Mouse (Mus musculus) gastrocnemius, postnatal 14 days (tissue): ENCODE measurements at regions not wholly inside any gene's neighbourhood (a gene's known extent, or its start where the extent isn't known, plus 50 kb on each side); places are given as distances from the start of the nearest gene placed in this dataset.

Source experiments
- DNase-seq: peaks from one replicate; pipeline ENCODE4 v3.0.0; 2021; ENCODE audit warnings: mixed read lengths
- intact Hi-C: fragments of 180-260 bp; cut with DNase I; formaldehyde crosslinking; loops from one replicate; pipeline ENCODE4 v1.15.1; 2025; ENCODE audit warnings: low total_unique reads

DNA sequence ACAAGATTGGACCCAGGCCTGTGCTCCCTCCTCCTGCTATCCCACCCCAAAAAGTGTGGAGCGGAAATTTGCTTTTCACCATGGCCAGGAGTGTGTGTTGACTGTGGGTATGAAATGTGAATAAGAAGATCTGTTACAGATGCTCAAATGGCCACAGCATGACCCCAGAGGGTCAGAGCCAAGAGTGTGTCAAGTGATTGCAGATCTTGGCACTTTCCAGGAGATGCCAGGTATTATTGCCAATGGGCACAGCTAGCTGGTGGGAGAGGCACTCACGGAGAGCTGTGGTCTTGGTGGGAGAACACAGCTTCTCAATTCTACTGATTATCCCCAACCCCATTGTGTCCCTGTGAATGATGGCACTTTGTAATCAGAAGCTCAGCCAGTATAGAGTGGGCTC is 62.7 kb downstream of the Smim20 start:
- no peak for DNase-seq
- intact Hi-C loops: loop anchor here (10.0 kb wide), 1 partner anchor 55 kb away; no protein-coding TSS in a partner anchor

DNA sequence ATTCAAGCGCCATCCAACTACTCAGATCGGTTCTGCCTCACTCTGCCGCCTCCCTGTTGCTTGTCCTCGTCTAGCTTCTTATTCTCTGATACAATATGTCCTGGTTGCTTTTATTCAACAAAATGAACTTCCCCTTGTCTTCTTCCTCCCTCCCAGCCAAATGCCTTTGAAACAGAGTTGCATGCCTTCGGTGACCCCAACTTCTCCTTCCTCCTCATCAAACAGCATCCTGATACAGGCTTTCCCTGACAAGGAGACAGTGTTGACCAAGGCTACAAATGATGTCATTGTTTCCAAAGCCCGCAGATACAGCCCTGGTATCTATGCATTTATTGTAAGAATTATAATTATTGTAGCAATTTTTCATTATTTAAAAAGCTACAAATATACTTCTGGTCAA is 69.8 kb downstream of the Smim20 start:
- no peak for DNase-seq
- intact Hi-C loops: no loop called here

DNA sequence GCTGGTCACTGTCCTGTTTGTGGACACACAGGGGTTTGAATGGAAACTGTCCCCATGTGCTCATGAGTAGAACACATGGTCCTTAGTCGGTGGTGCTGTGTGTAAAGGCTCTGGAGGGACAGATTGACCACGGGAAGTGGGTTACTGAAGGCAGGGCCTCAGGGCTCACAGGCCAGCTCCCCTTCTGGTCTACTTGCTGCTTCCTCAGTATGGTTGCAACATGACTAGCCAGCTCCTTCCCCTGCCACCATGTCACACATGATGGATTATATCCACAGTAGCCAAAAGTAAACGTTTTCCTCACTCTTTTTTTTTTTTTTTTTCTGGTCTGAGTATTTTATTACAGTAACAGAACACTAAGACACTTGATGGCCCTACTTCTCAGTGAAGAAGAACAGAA is 70.9 kb downstream of the Smim20 start:
- intact Hi-C loops: no loop called here
- DNase-seq: no peak

DNA sequence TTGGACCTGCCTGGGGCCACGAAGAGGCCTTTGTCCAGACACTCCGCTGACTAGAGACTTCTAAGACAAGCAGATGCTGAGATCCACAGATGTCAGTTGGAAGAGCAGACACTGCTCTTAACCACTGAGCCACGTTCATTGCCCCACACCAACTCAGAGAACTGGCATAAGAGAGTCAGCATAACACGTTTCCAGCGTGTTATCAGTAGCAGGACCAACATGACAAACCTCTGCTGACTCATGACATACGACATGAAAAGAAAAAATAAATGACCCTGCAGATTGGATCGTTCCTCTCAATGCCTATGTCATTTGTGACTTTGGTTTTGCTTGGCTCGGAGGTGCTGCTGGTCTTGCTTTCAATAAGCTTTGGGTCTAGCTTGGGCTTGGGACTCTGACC is 78.3 kb downstream of the Smim20 start:
- DNase-seq: no peak
- intact Hi-C loops: no loop called here

DNA sequence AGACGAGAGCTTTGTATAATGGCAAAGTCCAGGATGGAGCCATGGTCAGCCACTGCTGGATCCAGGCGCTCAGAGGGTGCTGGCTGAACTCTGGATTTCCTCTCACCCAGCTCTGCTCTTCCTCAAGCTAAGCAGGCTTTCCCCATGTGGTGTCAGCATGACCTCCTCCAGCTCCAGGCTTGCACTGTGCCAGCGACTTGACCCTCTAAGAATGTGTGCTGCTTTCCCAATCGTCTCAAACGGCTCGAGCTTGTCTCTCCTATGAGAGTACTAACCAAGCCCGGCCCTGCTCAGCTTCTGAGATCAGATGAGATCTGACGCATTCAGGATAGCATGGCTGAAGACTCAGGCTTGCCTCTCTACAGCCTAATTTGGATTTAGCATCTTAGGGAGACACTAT is 79.1 kb downstream of the Smim20 start:
- peak; percentile 56 for DNase-seq
- intact Hi-C loops: no loop called here

DNA sequence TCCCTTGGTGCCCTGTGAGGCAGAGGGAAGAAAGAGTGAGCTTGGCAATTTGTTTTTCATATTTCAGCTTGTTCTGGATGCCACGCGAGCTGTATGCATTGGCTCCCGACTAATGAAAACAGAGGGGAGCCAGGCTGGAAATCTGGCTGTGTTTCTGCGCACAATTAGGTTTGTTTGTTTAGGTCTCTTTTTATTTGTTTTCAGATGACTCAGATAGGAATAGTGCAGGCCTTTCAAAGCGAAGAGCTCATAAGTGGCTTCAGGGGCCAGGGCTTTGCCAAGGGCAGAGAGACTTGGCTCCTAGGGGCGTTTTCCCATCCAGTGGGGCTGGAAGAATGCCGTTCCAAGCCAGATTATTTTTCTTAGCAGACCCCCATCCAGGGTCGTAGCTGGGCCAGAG is 79.9 kb downstream of the Smim20 start:
- intact Hi-C loops: no loop called here
- DNase-seq: peak; percentile 28

DNA sequence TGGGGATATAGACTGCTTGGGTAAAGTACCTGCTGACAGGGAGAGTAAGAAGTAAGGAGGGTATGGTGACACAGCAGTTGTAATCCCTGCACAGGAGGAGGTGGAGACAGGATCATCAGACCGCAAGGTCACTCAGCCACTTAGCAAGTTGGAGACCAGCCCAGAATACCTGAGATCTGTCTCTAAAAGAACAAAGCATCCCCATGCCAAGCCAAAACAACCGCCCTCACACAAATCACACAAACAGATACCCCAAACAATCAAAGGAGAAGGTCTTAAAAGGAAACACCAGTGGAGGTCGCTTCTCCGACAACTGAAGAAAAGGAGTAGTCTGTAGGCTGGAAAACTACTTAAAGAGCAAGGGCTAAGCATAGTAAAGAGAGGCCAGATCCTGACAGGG is 86.0 kb downstream of the Smim20 start:
- DNase-seq: no peak
- intact Hi-C loops: loop anchor here (10.0 kb wide), 2 partner anchors 282 to 322 kb away; no protein-coding TSS in a partner anchor

DNA sequence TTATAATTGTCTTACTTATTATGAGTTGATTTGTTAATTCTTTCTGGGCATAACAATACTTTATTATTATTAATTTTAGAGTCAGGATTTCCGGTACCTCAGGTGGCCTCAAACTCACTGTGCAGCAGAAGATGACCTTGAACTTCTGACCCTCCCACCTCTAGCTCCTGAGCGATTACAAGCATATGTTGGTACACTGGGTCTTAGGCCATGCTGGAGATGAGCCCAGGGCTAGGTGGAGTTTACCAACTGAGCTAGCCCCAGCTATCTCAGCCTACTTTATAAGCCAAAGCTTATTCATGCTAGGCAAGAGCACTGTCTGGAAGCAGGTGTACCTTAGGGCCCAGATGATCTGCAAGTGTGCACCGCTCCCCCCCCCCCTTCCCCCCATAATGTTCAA is 87.4 kb downstream of the Smim20 start:
- intact Hi-C loops: loop anchor here (10.0 kb wide), 2 partner anchors 281 to 321 kb away; no protein-coding TSS in a partner anchor
- no peak for DNase-seq

DNA sequence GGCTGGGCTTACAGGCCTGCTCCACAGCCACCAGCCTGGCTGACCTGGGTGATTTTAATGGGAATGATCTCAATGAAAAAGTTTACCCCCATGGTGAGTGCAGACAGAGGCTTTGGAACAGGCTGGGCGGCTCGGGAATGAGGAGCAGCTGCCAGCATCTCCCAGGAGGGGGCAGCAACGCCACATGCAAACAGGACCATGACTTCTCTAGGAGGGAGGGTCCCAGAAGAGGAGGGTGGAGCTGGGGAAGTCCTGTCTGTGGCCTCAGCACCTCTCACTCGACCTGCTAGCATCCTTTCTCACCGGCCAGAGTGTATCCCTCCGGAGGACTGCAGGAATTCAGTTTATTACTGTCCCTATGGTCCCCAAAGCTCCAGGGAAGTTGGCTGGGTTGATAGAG is 88.2 kb downstream of the Smim20 start:
- intact Hi-C loops: loop anchor here (5.0 to 10.0 kb wide), 3 partner anchors 237 to 320 kb away; no protein-coding TSS in a partner anchor

DNA sequence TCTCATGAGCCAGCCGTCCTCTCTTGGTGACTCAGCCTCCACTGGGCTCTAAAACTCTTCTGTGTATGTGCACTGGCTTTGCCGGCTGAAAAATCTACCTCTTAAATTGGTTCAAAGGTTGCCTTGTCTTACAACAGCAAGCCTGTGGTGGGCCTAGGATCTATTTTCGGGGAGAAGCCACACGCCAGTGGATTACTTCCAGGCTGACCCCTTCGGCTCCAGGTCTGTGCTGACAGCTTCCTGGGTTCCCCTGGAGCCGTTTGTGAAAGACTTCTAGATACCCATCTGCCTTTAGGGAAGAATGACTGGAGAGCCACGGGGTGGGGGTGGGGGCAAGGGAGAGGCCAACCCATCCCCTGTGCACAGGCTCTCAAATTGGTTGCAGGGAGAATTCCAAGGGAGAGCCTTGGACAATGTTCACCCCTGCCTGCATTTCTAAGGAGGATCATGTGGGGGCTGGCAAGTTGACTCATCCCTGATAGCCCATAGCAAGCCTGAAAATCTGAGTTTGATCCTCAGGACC is 90.3 kb downstream of the Smim20 start:
- DNase-seq: no peak
- intact Hi-C loops: loop anchor here (5.0 to 10.0 kb wide), 3 partner anchors 235 to 318 kb away; no protein-coding TSS in a partner anchor

More for the DNA sequence above, 88.2 kb downstream of the Smim20 start:
- peak; percentile 82 for DNase-seq

DNA sequence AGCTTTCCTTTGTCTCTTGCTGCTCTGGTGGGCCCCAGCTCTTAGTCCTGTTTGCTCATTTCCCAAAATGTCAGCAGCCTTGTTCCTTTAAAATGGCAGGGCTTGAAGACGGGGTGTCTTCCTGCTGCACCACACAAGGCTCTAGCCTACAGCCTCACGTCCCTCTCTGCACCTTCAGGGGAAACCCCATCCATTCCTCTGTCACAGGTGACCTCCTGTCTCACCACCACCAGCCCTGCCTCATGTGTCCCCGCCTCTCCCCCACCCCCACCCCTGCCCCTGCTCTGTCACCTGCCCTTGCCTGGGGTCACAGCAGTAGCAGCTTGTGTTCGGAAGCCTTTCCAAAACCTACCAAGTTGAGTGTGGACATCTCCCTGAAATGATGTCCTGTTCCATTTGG is 91.3 kb downstream of the Smim20 start:
- intact Hi-C loops: loop anchor here (5.0 to 10.0 kb wide), 3 partner anchors 234 to 317 kb away; no protein-coding TSS in a partner anchor
- DNase-seq: no peak

DNA sequence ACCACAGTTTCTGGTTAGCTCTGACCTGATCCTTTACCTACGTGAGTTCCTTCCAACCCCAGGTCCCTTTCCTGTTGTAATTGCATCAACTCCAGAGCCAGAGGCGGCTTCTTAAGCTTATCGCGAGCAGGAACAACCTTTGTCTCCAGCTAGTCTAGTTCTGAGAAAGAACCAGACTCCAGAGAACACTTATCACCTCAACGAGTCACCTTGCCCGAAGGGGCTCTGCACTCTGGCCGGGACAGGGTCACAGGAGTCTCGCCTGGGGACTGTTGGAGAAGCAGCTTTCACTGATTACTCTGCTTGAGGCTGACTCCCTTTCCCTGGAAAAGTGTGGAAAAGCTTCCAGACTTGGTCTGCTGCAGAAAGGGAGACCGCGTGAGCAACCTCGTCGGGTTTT is 93.0 kb downstream of the Smim20 start:
- intact Hi-C loops: loop anchor here (5.0 to 10.0 kb wide), 3 partner anchors 232 to 315 kb away; no protein-coding TSS in a partner anchor

DNA sequence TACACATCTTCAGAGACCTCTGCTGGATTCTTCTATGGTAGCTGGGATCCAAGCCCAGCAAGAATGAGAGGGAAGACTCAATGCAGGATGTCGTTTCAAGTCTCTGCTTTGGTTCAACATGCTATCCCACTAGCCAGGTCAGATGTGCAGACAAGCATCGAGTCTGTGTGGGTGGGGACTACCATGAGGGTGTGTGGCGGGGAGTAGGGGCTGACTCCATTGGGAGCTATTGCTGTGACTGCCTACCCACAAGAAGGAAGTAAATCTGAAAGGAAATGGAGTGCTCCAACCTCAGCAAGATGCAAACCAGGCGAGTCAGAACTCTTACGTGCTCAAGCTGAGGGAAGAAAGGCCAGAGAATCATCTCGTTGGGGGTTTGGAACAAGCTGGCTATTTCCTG is 94.4 kb downstream of the Smim20 start:
- intact Hi-C loops: no loop called here
- no peak for DNase-seq

More for the DNA sequence above, 93.0 kb downstream of the Smim20 start:
- no peak for DNase-seq

DNA sequence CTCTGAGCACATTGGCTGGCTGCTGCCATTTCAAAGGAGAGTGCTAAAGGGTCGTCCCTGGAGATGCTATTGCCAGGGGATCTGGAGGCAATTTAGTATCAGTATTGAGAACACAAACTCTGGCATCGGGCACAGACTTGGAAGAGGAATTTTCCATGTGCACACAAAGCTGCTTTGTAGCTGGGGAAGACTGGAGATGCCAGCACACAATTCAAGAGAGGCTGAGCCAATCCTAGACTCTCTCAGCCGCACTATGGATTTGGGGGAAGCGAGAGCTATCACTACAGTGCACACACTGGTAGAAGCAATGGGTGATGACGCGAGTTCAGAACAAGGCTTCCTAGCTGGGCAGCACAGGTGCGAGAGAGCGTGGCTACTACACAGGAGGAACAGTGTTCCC is 97.0 kb downstream of the Smim20 start:
- intact Hi-C loops: no loop called here
- DNase-seq: no peak

DNA sequence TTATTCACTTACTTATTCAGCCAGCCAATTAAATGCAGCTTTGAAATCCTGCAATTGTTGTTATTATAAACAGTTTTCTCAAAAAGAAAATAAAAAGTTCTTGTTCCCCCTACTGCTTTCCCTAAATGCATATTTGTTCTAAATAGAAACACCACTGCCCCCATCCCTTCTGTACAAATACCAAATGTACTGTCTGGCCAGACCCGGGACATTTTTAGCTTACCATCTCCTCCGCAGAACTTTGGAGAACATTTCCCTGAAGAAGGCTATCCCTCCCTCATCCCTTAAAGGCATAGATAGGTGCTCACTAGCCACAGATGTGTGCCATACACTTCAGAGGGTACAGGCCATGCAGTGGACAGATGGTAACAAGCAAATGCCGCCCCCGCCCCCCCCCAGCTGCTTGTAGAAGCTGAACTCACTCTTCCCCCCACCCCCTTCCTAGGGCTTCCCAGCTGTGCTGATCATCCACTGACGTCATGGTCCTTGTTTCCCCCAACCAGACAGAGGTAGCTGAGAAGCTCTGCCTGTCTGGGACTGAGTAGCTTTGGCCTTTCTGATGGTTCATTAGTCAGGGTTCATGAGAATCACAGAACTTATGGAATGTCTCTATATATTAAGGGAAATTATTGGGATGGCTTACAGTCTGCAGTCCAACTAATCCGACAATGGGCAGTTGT is 98.9 kb upstream of the Rbpj start:
- intact Hi-C loops: no loop called here
- DNase-seq: no peak

DNA sequence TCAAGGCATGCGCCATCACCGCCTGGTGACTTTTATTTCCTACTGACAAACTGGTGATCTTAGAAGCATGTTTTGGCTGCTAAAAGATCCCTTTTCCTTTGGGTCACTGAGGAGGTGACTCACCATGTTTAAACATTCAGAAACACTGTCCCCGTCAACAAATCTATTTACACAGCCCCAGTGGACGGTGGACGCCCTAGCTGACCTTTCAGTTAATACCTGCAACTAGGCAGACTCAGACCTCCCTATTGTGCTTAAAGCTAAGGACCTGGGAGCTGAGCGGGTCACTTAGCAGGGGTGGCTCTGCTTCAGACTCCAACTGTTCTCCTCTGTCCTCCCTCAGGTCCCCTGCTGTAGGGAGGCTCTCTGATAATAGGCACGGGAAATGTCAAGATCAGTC is 95.7 kb upstream of the Rbpj start:
- intact Hi-C loops: no loop called here
- DNase-seq: no peak

DNA sequence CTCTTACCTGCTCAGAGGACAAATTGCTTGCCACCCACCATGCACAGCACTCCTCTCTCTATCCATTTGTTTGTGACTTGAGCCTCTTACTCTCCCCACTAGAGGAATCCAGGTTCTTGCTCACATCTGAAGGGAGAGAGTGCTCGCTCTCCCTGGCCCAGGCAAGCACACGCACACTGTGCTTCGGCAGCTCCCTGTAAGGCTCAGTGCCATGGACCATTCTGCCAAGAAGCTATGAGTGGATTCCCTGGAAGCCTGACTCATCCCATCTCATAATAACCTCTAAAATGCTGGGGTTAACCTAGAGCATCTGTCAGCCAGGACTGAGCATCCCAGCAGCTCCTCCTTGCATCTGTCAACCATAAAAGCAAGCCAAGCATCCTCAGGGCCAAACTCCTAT is 94.3 kb upstream of the Rbpj start:
- intact Hi-C loops: no loop called here
- DNase-seq: peak; percentile 84

DNA sequence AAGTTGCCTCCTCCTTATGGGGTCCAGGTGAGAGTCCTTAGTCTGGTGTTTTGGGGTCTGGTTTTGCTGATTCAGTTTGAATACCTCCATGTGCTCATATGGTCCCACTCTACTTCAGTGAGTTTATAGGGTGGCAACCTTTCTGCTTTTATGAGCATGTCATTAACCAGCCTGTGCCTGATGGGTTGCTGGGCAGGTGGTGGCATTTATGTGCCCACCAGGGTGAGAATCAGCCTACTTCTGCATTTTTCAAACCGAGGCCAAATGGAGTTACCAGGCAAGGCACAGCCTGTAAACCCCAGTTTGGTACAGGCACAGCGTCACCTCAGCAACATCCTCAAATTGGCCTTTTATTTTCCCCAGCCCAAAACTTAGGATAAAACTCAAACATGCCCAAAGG is 92.6 kb upstream of the Rbpj start:
- DNase-seq: no peak
- intact Hi-C loops: no loop called here

DNA sequence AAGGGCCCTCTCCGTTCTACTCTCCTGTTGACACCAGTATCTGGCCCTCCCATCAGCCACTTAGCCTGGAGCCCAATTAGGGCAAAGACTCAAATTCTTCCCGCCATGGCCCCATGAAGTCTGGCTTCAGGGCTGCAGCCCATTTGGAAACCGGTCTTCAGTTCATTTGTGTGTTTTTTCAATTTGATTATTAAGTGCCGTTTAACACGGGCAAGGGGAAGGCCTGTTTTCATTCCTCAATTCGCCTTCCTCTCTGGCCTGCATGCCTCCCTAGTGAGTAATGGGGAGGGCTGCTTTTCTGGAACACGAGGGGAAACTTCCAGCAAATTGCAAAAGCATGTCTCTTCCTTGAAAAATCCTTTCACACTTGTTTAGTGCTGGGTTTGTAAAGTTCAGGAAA is 89.1 kb upstream of the Rbpj start:
- intact Hi-C loops: loop anchor here (5.0 kb wide), 1 partner anchor 45 kb away; no protein-coding TSS in a partner anchor

DNA sequence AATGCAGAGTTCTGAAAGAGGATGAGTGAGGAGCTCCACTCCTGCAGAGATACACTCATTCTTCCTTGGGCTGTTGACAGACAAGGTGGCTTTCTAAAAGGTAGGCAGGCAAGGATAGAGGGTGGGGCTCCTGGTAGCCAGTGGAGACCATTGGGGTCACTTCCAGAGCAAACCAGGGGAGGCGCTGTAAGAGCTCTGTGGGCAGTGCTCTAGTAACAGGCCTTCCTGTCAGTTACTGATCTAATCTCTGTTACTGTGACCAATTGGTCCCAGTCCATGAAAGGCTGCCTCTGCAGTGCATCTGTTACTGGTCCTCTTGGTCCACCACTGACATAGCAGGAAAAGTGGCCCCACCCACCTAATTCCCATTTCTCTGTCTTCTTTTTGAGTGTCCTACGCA is 88.3 kb upstream of the Rbpj start:
- intact Hi-C loops: loop anchor here (5.0 kb wide), 1 partner anchor 45 kb away; no protein-coding TSS in a partner anchor
- DNase-seq: peak; percentile 50

More for the DNA sequence above, 89.1 kb upstream of the Rbpj start:
- DNase-seq: peak; percentile 29

DNA sequence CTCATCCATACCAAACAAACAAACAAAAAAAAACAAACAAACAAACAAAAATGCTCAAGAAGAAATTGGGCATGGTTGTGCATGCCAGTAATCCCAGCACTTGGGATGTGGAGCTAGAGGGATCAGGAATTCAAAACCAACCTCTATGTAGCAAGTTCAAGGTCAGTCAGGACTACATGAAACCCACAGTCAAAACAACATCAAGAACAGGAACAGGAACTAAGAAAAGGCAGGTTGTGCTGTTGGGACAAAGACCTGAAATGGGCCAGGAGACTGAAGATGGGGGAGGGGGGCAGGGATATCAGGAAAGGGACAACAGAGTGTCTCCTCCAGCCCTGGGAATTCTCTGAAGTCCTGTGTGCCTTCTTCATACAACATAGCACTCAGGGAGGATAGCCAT is 87.8 kb upstream of the Rbpj start:
- no peak for DNase-seq
- intact Hi-C loops: loop anchor here (5.0 kb wide), 1 partner anchor 44 kb away; no protein-coding TSS in a partner anchor
